Mouse (Mus musculus): ENCODE results near the gene Sugp1.
"Not testable (repeated sequence)": the region's sequence is repeated elsewhere in the genome, so short reads cannot be mapped to it uniquely, and the experiment has no call there.

The Sugp1 gene

DNA sequence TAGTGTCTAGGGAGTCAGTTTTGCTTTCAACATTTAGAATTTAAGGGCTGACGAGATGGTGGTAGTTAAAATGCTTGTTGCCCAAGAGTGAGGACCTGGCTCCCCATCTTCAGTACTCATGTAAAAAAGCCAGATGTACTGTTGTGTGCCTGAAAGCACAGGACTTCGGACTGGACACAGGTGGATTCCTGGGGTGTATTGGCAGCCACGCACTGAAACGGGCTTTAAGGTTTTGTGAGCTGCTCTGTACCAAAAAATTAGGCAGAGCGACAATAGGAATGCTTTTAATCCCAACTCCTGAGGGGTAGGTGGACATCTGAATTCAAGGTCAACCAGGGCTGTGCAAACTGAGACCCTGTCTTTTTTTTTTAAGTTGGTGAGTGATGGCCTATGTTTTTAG is 1.4 kb downstream of the Sugp1 start:
- no peak for DNase-seq (ENCODE audit: low spot score in 2 of 2)

DNA sequence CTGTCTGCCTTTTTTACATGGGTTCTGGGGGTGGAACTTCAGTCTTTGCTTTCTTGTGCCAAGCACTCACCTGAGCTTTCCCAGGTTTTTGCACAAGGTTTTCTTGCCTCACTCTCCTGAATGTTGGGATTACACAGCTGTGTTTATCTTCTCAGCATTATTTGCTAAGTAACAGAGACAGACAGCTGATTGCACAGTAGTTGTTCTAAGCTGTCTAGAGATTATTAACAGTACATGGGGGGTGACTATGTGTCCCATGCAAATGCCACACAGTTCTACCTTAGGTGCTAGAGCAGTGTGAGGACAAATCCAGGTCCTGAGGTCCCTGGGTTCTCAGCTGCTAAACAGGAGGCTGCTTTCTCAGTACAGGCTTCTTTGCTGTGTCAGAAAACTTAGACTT is 7.0 kb downstream of the Sugp1 start:
- DNase-seq (ENCODE audit: low spot score in 2 of 2), result no peak

GRCm38 (mm10) chr8:70050434-70050833 is 7.8 kb downstream of the Sugp1 start:
- DNase-seq (ENCODE audit: low spot score in 2 of 2), result not testable (repeated sequence)

GRCm38 (mm10) chr8:70057721-70058120 is 15.1 kb downstream of the Sugp1 start:
- DNase-seq (ENCODE audit: low spot score in 2 of 2), result no peak

DNA sequence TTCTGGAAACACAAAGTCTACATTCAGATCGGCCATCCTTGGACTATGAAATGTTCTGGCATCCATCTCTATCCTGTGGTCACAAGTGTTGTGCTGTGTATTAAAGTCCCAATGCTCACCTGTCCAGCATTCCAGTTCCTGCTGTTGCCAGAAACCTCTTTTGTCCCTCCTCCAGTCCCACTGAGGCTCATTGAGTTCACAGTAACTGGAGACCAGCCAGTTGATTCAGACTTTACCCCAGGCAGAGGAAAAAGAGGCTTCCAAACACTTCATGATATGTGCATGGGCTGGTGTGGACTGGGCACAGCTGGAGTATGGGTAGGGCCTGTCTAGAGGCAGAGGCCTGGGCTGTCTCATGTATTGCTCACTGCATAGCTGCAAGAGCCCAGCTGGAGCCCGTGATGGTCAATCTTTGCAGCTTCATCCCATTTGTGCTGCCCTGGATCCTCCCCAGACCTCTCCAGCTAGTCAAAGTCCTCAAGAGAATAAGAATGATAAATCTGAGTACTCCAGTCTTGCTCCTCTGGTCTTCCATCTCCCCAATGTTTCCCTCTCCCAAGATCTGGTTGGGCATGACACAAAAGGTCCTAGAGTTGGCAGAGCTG is 29.3 kb downstream of the Sugp1 start:
- no peak for DNase-seq (ENCODE audit: low spot score in 2 of 2)

- no peak for DNase-seq (ENCODE audit: low spot score in 2 of 2)
Measured at GRCm38 (mm10) chr8:70072441-70073069, 29.9 kb downstream of the Sugp1 start, which contains the start of gene Tm6sf2. Gene Tm6sf2 (plus strand): TSS chr8:70072924.

GRCm38 (mm10) chr8:70073120-70073519 is 30.5 kb downstream of the Sugp1 start:
- no peak for DNase-seq (ENCODE audit: low spot score in 2 of 2)

DNA sequence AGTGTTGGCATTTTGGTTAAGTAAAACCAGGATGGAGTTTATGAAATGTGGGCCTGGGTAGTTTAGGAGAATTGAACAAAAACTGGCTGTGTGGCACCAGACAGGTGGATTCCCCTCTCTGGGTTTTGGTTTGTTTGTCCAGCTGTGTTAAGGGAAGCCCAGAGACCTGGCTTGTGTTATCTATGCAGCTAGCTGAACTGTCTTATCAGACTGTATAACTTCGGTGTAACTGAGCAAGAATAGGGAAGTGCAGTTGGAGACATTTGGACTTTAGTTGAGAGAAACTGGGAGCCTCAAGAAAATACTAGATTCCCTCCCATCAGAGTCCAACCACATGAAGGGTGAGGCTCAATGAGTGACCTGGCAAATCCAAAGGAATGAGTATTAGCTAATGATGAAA is 31.1 kb downstream of the Sugp1 start:
- no peak for DNase-seq (ENCODE audit: low spot score in 2 of 2)

GRCm38 (mm10) chr8:70081976-70082375 is 39.4 kb downstream of the Sugp1 start:
- no peak for DNase-seq (ENCODE audit: low spot score in 2 of 2)

- DNase-seq (ENCODE audit: low spot score in 2 of 2), result no peak
Measured at GRCm38 (mm10) chr8:70083285-70083684, 40.7 kb downstream of the Sugp1 start, which contains the start of gene Hapln4. Gene Hapln4 (plus strand): TSS chr8:70083457.

GRCm38 (mm10) chr8:70084191-70085065 is 41.8 kb downstream of the Sugp1 start:
- no peak for DNase-seq (ENCODE audit: low spot score in 2 of 2)

DNA sequence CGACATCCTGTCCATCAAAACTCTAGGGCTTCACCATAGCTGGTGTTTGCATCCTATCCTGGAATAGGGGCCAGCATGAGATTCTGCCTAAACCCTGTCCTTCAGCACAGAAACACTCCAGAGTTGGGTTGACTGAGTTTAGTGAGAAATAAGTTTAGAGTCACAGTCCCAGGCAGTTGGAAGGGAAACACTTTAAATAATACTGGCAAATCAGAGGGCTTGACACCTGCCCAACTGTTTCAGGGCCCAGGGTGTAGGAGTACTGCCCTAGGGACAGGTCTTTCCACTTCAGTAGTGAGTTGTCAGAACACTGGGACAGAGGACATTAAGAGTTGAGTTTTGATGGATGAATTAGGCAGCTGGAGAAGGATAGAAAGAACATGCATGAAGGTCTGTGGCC is 43.5 kb downstream of the Sugp1 start:
- DNase-seq (ENCODE audit: low spot score in 2 of 2), result no peak

DNA sequence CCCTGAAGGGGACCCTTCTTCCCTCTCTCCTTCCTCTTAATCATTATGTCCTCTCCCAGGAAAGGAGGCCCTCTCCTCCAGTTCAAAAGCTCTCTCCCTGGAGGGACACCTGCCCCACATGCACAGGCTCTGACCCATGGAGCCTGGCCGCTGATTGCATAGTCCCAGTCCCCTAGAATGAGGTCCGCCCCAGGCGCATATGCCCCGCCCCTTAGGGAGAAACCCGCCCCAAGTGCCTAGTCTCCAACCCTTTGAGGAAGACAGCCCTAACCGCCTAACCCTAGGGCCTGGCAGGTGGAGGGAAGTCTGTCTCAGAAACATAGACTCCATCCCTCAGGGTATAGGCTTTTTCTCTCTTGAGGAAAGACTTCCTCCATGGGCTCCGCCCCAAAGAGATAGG is 44.6 kb downstream of the Sugp1 start:
- no peak for DNase-seq (ENCODE audit: low spot score in 2 of 2)

GRCm38 (mm10) chr8:70087836-70088650 is 45.4 kb downstream of the Sugp1 start:
- DNase-seq (ENCODE audit: low spot score in 2 of 2), result no peak

DNA sequence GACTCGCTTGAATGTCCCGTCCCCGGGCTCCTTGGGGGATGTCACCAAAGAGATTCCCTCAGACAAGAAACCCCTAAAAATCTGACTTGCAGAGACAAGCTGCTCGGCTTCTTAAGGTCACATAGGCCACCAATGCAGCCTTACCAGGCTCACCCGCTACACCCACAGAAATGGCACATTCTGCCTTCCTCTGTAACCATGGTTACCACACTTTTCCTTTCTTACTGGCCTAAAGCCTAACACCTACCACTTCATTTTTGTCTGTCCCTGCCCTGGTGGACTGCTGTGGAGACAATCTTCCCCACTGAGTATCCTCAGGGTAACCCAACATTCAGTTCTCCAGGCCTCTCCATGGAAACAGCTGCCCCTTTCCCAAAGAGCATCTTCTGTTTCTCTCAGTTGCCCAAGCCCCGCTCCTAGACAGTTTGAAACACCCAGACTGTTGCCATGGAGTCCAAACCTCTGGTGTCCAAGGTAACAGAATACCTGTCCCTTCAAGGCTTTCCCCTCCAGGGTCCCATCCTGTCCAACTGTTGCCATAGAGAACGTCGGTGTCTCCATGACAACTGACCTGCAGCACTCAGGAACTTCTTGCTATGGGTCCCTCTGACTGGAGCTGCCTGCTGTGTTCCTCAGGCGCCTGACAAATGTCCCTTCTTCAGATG is 46.8 kb downstream of the Sugp1 start:
- DNase-seq (ENCODE audit: low spot score in 2 of 2), result no peak

GRCm38 (mm10) chr8:70092786-70093185 is 50.2 kb downstream of the Sugp1 start:
- no peak for DNase-seq (ENCODE audit: low spot score in 2 of 2)

GRCm38 (mm10) chr8:70099276-70099675 is 56.7 kb downstream of the Sugp1 start:
- no peak for DNase-seq (ENCODE audit: low spot score in 2 of 2)

- DNase-seq (ENCODE audit: low spot score in 2 of 2), result no peak
Measured at GRCm38 (mm10) chr8:70100241-70100640, 57.6 kb downstream of the Sugp1 start.

GRCm38 (mm10) chr8:70104506-70104905 is 61.9 kb downstream of the Sugp1 start:
- peak; percentile 47 to 55 for DNase-seq (ENCODE audit: low spot score in 2 of 2)

- no peak for DNase-seq (ENCODE audit: low spot score in 2 of 2)
Measured at GRCm38 (mm10) chr8:70104922-70105321, 62.3 kb downstream of the Sugp1 start.

- DNase-seq (ENCODE audit: low spot score in 2 of 2), result peak; percentile 30 to 31
Measured at GRCm38 (mm10) chr8:70110451-70110850, 67.8 kb downstream of the Sugp1 start.

Measured in spleen, postnatal 36 days (tissue).